Mouse (Mus musculus): ENCODE measurements around the gene Cdc5l. TPM values are rescaled to one million over a fixed set of nuclear protein-coding genes. Genes with fewer than 3 reads are reported as not detected.
"Not testable (repeated sequence)": the region's sequence is repeated elsewhere in the genome, so short reads cannot be mapped to it uniquely, and the experiment has no call there.

The Cdc5l gene
- total and polyA plus RNA-seq, 2 experiments from 2014 or later: 19.6 to 31.5 TPM

GRCm38 (mm10) chr17:45459062-45459461 is 25.5 kb upstream of the Cdc5l start:
- no peaks in the 10 kb centered on the region for H3K27me3 ChIP-seq (ENCODE audit: control insufficient read depth, insufficient read depth, low read length)
- H3K9me3 ChIP-seq (replicated peaks; ENCODE audit: control insufficient read depth, low read length): no peaks in the 10 kb centered on the region
- H3K36me3 ChIP-seq (replicated peaks; ENCODE audit: control insufficient read depth, insufficient read depth, low read length): no peaks in the 10 kb centered on the region
- TF ChIP-seq EP300 (IDR thresholded peaks at IDR 0.05; ENCODE audit: low read depth) (no peak), CTCF (IDR thresholded peaks at IDR 0.05; ENCODE audit: low read depth) (no peak)
- H3K4me2 ChIP-seq (ENCODE audit: low read depth, low read length): no peak overlapping the region
- ATAC-seq (ENCODE audit: insufficient read depth, low read depth) (no peak), DNase-seq (ENCODE audit: low spot score) (no peak)
- no peaks in the 10 kb centered on the region for H3K4me1 ChIP-seq (ENCODE audit: control insufficient read depth, insufficient read depth)
- H3K4me3 ChIP-seq (ENCODE audit: low read depth, low read length): no peak overlapping the region
- H3K27ac ChIP-seq (ENCODE audit: low read depth): no peak overlapping the region
- H3K9ac ChIP-seq (replicated peaks; ENCODE audit: low read depth, low read length): no peak overlapping the region
- WGBS: 85% methylated on average over 8 of the region's 8 CpGs

DNA sequence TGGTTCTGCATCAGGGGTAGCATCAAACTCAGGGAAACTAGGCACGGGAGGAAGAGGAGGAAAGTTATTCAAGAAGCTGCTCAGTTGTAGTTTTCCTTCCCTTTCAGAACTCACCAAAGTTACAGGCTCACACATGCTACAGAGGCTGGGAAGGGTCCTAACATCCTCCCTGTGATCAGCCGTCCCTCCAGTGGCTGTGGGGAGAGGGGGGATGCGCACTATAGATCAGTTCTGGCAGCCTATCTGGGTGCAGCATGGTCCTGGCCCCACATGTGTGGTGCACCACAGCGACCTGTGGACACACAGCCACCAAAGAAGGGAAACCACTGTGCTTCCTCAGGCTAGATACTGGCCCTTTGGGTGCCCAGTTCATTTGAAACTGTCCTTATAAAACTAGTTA is 25.0 kb upstream of the Cdc5l start:
- no peaks in the 10 kb centered on the region for H3K9me3 ChIP-seq (replicated peaks; ENCODE audit: control insufficient read depth, low read length)
- 80% methylated on average over 4 of the region's 4 CpGs for WGBS
- no peak overlapping the region for H3K27ac ChIP-seq (ENCODE audit: low read depth)
- no peak for ATAC-seq (ENCODE audit: insufficient read depth, low read depth)
- DNase-seq (ENCODE audit: low spot score): no peak
- no peaks in the 10 kb centered on the region for H3K36me3 ChIP-seq (replicated peaks; ENCODE audit: control insufficient read depth, insufficient read depth, low read length)
- TF ChIP-seq CTCF (IDR thresholded peaks at IDR 0.05; ENCODE audit: low read depth): no peak
- no peak for TF ChIP-seq EP300 (IDR thresholded peaks at IDR 0.05; ENCODE audit: low read depth)
- H3K4me2 ChIP-seq (ENCODE audit: low read depth, low read length): no peak overlapping the region
- H3K4me3 ChIP-seq (ENCODE audit: low read depth, low read length): no peak overlapping the region
- H3K27me3 ChIP-seq (ENCODE audit: control insufficient read depth, insufficient read depth, low read length): no peaks in the 10 kb centered on the region
- H3K9ac ChIP-seq (replicated peaks; ENCODE audit: low read depth, low read length): no peak overlapping the region
- no peaks in the 10 kb centered on the region for H3K4me1 ChIP-seq (ENCODE audit: control insufficient read depth, insufficient read depth)

DNA sequence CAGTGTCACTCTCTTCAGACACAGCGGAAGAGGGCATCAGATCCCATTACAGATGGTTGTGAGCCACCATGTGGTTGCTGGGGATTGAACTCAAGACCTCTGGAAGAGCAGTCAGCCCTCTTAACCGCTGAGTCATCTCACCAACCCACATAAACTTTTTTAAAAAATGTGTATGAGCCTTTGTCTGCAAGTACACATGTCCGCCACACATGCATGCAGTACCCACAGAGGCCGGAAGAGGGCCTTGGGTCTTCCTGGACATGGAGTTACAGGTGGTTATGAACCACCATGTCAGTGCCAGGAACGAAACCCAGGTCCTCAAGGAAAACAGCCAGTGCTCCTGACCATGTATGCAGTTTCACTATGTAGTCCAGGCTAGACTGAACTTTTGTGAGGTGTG is 23.9 kb upstream of the Cdc5l start:
- WGBS: 88% methylated on average over 5 of the region's 5 CpGs
- Histone ChIP-seq H3K4me3 (ENCODE audit: low read depth, low read length) (no peak overlapping the region), H3K4me2 (ENCODE audit: low read depth, low read length) (no peak overlapping the region), H3K27ac (ENCODE audit: low read depth) (no peak overlapping the region), H3K4me1 (ENCODE audit: control insufficient read depth, insufficient read depth) (no peaks in the 10 kb centered on the region), H3K27me3 (ENCODE audit: control insufficient read depth, insufficient read depth, low read length) (no peaks in the 10 kb centered on the region), H3K9me3 (replicated peaks; ENCODE audit: control insufficient read depth, low read length) (no peaks in the 10 kb centered on the region), H3K9ac (replicated peaks; ENCODE audit: low read depth, low read length) (no peak overlapping the region), H3K36me3 (replicated peaks; ENCODE audit: control insufficient read depth, insufficient read depth, low read length) (no peaks in the 10 kb centered on the region)
- DNase-seq (ENCODE audit: low spot score) (no peak), ATAC-seq (ENCODE audit: insufficient read depth, low read depth) (no peak)
- TF ChIP-seq CTCF (IDR thresholded peaks at IDR 0.05; ENCODE audit: low read depth) (no peak), EP300 (IDR thresholded peaks at IDR 0.05; ENCODE audit: low read depth) (no peak)

GRCm38 (mm10) chr17:45456260-45457152 is 23.0 kb upstream of the Cdc5l start:
- Histone ChIP-seq H3K36me3 (replicated peaks; ENCODE audit: control insufficient read depth, insufficient read depth, low read length) (no peaks in the 10 kb centered on the region), H3K4me3 (ENCODE audit: low read depth, low read length) (no peak overlapping the region), H3K9ac (replicated peaks; ENCODE audit: low read depth, low read length) (no peak overlapping the region), H3K4me2 (ENCODE audit: low read depth, low read length) (no peak overlapping the region), H3K27ac (ENCODE audit: low read depth) (no peak overlapping the region), H3K27me3 (ENCODE audit: control insufficient read depth, insufficient read depth, low read length) (no peaks in the 10 kb centered on the region), H3K4me1 (ENCODE audit: control insufficient read depth, insufficient read depth) (no peaks in the 10 kb centered on the region), H3K9me3 (replicated peaks; ENCODE audit: control insufficient read depth, low read length) (no peaks in the 10 kb centered on the region)
- ATAC-seq (ENCODE audit: insufficient read depth, low read depth): no peak
- TF ChIP-seq CTCF (IDR thresholded peaks at IDR 0.05; ENCODE audit: low read depth) (no peak), EP300 (IDR thresholded peaks at IDR 0.05; ENCODE audit: low read depth) (no peak)
- 56% methylated on average over 13 of the region's 13 CpGs for WGBS
- DNase-seq (ENCODE audit: low spot score): no peak

DNA sequence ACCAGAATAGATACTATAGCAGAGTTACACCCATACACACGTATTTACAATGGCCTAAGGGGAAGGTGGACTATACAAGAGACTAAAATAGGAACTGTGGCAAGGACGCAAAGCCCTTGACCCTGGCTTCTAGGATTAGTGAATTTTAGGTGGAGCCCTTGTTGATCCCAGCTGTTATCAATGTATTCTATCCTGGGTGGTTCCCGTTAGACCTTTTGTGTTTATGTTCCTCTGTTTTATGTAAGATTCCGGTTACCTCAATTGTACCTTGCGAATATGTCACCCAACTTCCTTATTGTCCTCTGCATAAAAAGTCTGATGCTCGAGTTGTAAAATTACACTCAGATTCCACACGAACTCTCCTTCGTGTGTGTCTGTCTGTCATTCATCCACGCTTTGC is 22.2 kb upstream of the Cdc5l start:
- WGBS: 85% methylated on average over 8 of the region's 9 CpGs
- not testable (repeated sequence) for DNase-seq (ENCODE audit: low spot score); H3K4me3 ChIP-seq (ENCODE audit: low read depth, low read length); H3K4me2 ChIP-seq (ENCODE audit: low read depth, low read length); H3K4me1 ChIP-seq (ENCODE audit: control insufficient read depth, insufficient read depth); H3K36me3 ChIP-seq (replicated peaks; ENCODE audit: control insufficient read depth, insufficient read depth, low read length); H3K27me3 ChIP-seq (ENCODE audit: control insufficient read depth, insufficient read depth, low read length); H3K9ac ChIP-seq (replicated peaks; ENCODE audit: low read depth, low read length); ATAC-seq (ENCODE audit: insufficient read depth, low read depth); H3K27ac ChIP-seq (ENCODE audit: low read depth); H3K9me3 ChIP-seq (replicated peaks; ENCODE audit: control insufficient read depth, low read length)

GRCm38 (mm10) chr17:45454794-45455193 is 21.3 kb upstream of the Cdc5l start:
- ATAC-seq (ENCODE audit: insufficient read depth, low read depth): no peak
- WGBS: 69% methylated on average over 2 of the region's 2 CpGs
- TF ChIP-seq EP300 (IDR thresholded peaks at IDR 0.05; ENCODE audit: low read depth) (no peak), CTCF (IDR thresholded peaks at IDR 0.05; ENCODE audit: low read depth) (no peak)
- Histone ChIP-seq H3K27ac (ENCODE audit: low read depth) (no peak overlapping the region), H3K36me3 (replicated peaks; ENCODE audit: control insufficient read depth, insufficient read depth, low read length) (no peaks in the 10 kb centered on the region), H3K4me2 (ENCODE audit: low read depth, low read length) (no peak overlapping the region), H3K9me3 (replicated peaks; ENCODE audit: control insufficient read depth, low read length) (no peaks in the 10 kb centered on the region), H3K4me1 (ENCODE audit: control insufficient read depth, insufficient read depth) (no peaks in the 10 kb centered on the region), H3K4me3 (ENCODE audit: low read depth, low read length) (no peak overlapping the region), H3K27me3 (ENCODE audit: control insufficient read depth, insufficient read depth, low read length) (no peaks in the 10 kb centered on the region), H3K9ac (replicated peaks; ENCODE audit: low read depth, low read length) (no peak overlapping the region)
- no peak for DNase-seq (ENCODE audit: low spot score)
